Mouse (Mus musculus) E14TG2a.4 (cell line): ENCODE data around the gene Poglut1.
A peak's percentile ranks its signal among the peaks of the same experiment; 100 is the strongest.

Experiments used
- H3K27me3 ChIP-seq: 2 replicates; pipeline ENCODE4 v1.6.1; 2014; ENCODE audit warnings: low read length, control low read depth; ENCODE audit not compliant: insufficient read depth
- H3K36me3 ChIP-seq: 2 replicates; pipeline ENCODE4 v1.6.1; 2014; ENCODE audit warnings: low read length, control low read depth; ENCODE audit not compliant: insufficient read depth
- H3K4me1 ChIP-seq: replicated peaks from 2 replicates; pipeline ENCODE4 v1.6.1; 2014; ENCODE audit warnings: low read depth, low read length, control low read depth
- H3K4me3 ChIP-seq: replicated peaks from 2 replicates; pipeline ENCODE4 v1.5.1; 2014; ENCODE audit warnings: mild to moderate bottlenecking, low read length
- H3K9me3 ChIP-seq: 2 replicates; pipeline ENCODE4 v1.6.1; 2014; ENCODE audit warnings: low read length, control low read depth
- CTCF ChIP-seq: conservative IDR thresholded peaks from 2 replicates; pipeline ENCODE4 v1.5.1; 2014; ENCODE audit warnings: low read length
- NANOG ChIP-seq: IDR thresholded peaks from 2 replicates; pipeline ENCODE4 v1.6.1; 2014; ENCODE audit warnings: borderline replicate concordance, low read length, mixed read lengths
- POU5F1 ChIP-seq: IDR thresholded peaks from 2 replicates; pipeline ENCODE4 v1.6.1; 2014; ENCODE audit warnings: low read length, borderline replicate concordance

The Poglut1 gene

DNA sequence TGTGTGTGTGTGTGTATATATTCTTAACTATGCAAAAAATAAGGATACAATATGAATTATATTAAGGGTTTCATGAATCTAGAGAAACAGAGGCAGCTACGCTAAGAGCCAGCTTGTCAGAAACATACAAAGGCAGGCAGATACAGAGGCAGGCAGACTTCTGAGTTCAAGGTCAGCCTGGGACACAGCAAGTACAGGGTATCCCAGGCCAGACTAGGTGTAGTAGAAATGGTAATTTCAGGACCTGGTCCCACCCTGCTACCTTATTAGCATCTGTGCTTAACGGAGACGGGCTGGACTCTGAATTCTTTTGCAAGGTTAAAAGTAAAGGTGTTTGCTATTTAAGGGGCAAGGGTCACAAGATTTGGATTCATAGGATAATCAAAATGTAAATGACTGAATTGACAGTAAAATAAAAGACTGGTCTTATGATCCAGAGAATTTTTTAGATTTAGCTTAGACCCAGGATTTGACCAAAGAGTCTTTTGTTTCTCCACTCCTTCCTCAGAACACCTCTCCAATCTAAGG, 8.2 kb upstream of the Poglut1 start, which contains the start of gene Tmem39a:
TSS of gene Tmem39a (plus strand) at position 478 of the 528 bp plus-strand sequence.
- Histone ChIP-seq H3K4me1 (peaks cover 43% of the 10 kb centered on the region), H3K9me3 (no peaks in the 10 kb centered on the region)
- TF ChIP-seq POU5F1 = no peak
- no peak for TF ChIP-seq NANOG
- no peak for TF ChIP-seq CTCF

DNA sequence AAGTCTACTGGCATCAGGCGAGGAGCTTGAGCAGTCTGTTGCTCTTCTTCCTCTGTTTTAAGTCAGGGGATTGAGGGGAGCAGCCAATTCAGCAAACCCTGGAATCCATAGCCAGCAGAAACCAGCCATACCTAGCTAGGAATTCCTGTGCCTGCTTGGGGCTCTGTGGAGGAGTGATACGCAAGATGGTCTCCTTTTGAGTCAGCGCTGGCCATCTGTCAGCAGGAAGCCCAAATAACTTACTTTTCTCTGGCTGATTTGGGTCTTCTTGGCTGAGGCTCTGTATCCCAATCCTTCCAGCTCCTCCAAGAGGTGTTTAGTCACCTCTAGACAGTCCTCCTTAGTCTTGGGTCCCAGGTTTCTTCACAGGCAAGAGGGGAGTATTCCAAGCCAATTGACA, 5.9 kb upstream of the Poglut1 start:
- no peaks in the 10 kb centered on the region for H3K36me3 ChIP-seq
- peak overlapping the region; percentile 26; the same call in 1 of the 2 replicates for H3K4me3 ChIP-seq
- TF ChIP-seq POU5F1 (no peak), CTCF (no peak), NANOG (no peak)
- H3K4me1 ChIP-seq = peaks cover 40% of the 10 kb centered on the region
- H3K9me3 ChIP-seq = no peaks in the 10 kb centered on the region
- H3K27me3 ChIP-seq = no peaks in the 10 kb centered on the region

More for the DNA sequence above, 8.2 kb upstream of the Poglut1 start, which contains the start of gene Tmem39a:
- H3K36me3 ChIP-seq = no peaks in the 10 kb centered on the region
- peak within 1 kb of the TSS; percentile 73 for H3K4me3 ChIP-seq
- H3K27me3 ChIP-seq = no peaks in the 10 kb centered on the region

DNA sequence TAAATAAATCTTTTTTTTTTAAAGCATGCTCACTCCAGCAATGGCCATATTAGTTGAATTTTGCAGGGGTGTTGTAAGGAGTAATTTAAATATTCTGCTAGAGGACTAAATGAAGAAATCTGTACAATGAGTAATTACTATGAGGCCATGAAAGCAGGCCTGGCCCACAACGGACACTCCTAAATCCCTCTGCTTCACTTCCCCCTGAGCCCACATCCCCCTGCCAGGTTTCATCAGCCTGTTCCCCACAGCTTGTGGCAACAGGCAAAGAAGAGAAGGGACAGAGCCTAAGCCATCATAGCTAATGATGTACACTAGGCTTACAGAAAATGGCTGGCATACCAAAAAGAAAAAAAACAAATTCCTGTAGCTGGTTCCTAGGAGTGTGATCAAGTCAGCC, 2.1 kb downstream of the Poglut1 start:
- Histone ChIP-seq H3K27me3 (no peaks in the 10 kb centered on the region), H3K4me1 (peaks cover 41% of the 10 kb centered on the region), H3K36me3 (peaks cover 53% of the 10 kb centered on the region), H3K9me3 (no peaks in the 10 kb centered on the region), H3K4me3 (peak overlapping the region; percentile 92)
- TF ChIP-seq NANOG (no peak), CTCF (no peak), POU5F1 (no peak)

DNA sequence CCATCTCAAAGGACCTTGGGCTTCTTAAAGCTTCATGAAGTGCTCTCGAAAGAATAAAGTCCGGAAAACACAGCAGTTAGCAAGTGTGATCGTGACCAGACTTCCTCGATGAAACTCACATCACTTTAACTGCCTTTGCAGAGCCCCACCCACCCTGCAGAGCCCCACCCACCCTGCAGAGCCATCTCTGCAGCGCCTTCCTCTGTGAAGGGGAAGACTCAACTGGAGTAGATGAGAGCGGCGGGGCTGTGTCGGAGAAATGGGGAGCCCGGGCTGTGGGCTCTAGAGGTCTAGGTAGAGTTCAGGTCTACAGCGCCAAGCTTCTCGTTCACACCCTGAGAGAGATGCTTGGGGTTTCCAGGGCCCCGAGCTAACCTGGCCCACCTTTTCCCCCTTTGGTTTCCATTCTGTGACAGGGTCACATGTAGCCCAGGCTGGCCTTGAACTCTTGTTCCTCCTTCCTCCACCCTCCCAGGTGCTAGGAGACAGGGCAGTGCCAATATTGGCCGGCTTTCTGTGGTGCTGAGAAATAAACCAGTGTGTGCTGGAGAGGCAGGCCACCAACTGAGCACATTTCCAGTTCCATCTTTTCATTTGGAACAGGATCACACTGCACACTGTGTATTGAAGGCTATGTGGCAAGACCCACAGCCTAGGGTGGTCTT, 11.2 kb downstream of the Poglut1 start:
- Histone ChIP-seq H3K36me3 (peaks cover 86% of the 10 kb centered on the region), H3K4me1 (peaks cover 47% of the 10 kb centered on the region), H3K27me3 (no peaks in the 10 kb centered on the region), H3K4me3 (peak overlapping the region; percentile 43), H3K9me3 (no peaks in the 10 kb centered on the region)
- TF ChIP-seq NANOG = no peak
- no peak for TF ChIP-seq CTCF
- no peak for TF ChIP-seq POU5F1

DNA sequence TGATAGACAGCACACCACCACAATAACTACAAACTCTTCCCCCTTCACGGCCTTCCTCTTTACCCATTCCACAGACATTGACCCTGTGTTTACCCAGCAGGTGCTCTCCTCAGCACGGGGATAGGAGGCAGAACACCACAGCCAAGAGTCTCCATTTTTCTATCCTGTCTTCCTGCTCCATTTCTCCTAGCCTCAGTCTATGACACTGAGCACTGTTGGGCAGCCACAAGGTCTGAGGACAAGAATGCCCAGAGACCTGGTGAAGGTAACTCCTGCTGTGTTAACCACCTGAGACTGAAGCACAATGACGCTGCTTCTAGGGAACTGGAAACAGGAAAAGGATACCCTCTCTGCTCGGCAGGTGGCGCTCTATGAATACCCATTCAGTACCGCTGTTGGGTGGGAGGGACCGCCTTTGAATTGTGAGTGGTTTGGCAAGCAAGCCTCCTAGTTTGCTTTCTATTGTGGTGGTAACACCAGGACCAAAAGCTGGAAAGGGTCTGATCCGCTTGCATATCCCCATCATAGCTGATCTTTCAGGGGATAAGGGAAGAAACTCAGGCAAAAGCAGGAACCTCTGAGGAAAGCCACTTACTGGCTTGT, 13.4 kb downstream of the Poglut1 start:
- H3K4me1 ChIP-seq = peaks cover 47% of the 10 kb centered on the region
- TF ChIP-seq POU5F1 (no peak), NANOG (no peak), CTCF (peak; percentile 95)
- H3K36me3 ChIP-seq = peaks cover 90% of the 10 kb centered on the region
- H3K9me3 ChIP-seq = no peaks in the 10 kb centered on the region
- H3K4me3 ChIP-seq = no peak overlapping the region
- no peaks in the 10 kb centered on the region for H3K27me3 ChIP-seq

DNA sequence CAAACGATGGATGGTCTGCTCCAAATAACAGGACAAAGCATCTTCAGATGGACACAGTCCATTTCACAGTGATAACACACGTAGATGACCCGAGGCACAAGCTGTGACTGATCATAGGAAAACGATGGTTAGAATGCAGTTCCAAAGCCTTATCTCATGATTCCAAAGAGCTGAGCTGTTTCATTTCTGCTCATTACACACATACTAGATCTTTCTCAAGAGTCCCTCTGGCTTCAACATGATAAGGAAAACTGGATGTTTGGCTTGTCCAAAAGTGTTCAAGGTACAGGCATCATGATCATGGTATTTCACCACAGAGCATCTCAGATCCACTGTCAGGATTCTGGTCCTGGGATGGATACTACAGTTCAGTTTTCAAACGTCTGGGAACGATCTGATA, 23.8 kb downstream of the Poglut1 start:
- Histone ChIP-seq H3K4me3 (no peak overlapping the region), H3K27me3 (no peaks in the 10 kb centered on the region), H3K4me1 (peaks cover 10% of the 10 kb centered on the region), H3K36me3 (peaks cover 61% of the 10 kb centered on the region), H3K9me3 (no peaks in the 10 kb centered on the region)
- no peak for TF ChIP-seq POU5F1
- no peak for TF ChIP-seq CTCF
- no peak for TF ChIP-seq NANOG

DNA sequence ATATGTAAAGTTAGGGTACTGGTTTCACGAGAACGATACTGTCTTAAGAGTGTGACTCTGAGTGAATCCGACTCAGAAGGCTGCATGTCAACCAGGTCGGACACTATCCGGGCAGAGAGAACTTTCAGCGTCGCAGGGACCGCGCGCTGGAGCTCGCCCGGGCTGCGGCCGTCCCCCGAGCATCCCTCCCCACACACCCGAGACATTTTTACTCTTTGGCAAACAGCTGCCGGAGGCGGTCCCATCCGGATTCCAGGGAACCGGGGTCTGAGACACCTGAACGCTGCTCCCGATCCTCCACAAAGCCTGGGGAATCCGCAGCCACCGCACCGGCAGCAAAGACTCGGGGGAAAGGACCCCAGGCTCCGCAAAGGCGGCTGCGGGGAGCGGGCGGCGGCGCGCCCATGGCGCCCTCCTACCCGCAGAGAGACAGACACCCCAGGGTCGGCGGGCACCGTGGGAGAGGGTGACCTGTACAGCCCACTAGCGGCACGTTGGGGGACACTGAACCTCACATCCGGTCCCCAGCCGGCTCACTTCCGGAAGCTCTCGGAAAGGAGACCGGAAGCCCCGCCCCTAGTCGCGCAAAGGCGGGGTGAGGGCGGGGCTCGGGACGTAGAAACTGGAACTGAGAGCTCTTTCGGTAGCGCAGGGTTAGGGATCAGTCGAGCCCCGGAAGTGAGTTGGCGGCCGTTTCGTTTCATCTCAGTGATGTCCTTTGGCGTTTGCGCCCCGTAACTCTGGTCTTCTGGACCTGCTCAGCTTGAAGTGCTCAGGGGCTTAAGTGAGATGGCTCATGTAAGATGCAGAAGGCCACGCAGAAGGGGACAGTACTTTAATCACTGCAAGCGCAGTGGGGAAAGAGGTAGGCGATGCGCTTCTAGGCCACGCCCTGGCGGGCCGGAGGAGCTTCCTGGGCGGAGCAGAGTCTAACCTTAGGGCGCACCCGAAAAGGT, 27.7 kb downstream of the Poglut1 start, which contains the start of gene Timmdc1:
TSS of gene Timmdc1 (minus strand) at position 535 of the 956 bp plus-strand sequence.
- Histone ChIP-seq H3K27me3 (no peaks in the 10 kb centered on the region), H3K36me3 (peaks cover 50% of the 10 kb centered on the region), H3K4me3 (peak within 1 kb of the TSS; percentile 94), H3K4me1 (peaks cover 24% of the 10 kb centered on the region), H3K9me3 (no peaks in the 10 kb centered on the region)
- TF ChIP-seq POU5F1 = no peak
- no peak for TF ChIP-seq CTCF
- no peak for TF ChIP-seq NANOG

DNA sequence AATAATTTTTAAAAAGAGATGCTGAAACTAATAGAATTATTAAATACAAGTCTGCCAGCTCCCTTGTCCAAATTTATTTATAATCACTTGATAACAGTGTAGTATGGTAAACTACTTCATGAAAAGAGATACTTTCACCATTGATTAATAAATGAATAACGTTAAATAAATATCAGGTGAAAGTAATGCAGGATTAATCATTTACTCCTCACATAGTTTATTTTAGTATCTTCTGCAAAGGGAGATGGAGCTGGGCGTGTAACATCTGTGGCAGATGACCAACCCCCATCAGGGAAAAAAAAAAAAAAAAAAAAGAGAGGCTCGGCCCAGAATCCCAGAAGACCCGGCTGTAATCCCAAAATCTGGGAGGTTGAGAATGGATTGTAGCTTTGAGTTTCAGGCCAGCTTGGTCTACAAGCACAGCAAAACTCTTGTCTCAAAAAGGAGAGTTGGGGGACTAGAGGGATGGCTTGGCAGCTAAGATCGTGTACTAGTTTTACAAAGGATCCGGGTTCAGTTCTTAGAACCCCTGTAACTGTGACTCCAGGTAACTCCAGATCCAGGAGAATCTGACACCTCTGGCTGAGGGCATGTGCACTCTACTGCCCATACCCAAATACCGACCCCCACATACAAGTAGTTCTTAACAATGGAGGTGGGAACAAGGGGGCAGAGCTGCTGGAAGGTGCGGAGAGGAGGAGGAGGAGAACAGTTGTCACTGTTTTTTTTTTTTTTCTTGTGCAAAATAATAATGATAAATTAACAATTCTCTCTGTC, 28.7 kb downstream of the Poglut1 start:
- Histone ChIP-seq H3K9me3 (no peaks in the 10 kb centered on the region), H3K4me1 (peaks cover 24% of the 10 kb centered on the region), H3K27me3 (no peaks in the 10 kb centered on the region), H3K4me3 (peak overlapping the region; percentile 94), H3K36me3 (peaks cover 50% of the 10 kb centered on the region)
- TF ChIP-seq POU5F1 (no peak), CTCF (no peak), NANOG (no peak)
